Mouse (Mus musculus): ENCODE data around the gene Gna15. TPM values are rescaled to one million over a fixed set of nuclear protein-coding genes. Genes with fewer than 3 reads are reported as not detected.

Gna15 gene
- polyA plus RNA-seq, 1 experiment from 2014 or later: 1.3 TPM

DNA sequence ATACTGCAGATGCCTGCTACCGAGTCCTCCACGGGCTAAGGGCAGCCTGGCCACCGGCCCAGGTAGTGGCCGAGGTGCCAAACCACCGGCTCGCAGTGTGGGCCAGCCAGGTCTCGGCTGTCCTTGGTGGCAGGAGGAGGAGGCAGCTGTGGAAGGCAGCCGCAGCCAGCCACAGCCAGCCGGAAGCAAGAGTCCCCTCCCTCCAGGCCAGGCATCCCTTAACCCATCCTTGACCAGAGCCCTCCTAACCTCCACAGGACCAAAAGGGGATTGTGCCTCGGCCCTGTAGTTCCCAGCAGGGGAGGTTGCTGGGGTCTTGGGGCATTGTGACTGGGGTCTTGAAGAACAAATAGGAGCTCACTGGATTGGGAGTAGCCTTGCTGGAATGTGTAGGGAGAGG, 40.2 kb upstream of the Gna15 start:
- 4% methylated on average over 10 of the region's 10 CpGs for WGBS
- Histone ChIP-seq H3K36me3 (peaks cover 55% of the 10 kb centered on the region), H3K4me3 (peak overlapping the region; percentile 24), H3K27ac (replicated peaks) (peak overlapping the region; percentile 46; the same call in 1 of the 2 replicates), H3K4me1 (replicated peaks) (peaks cover 68% of the 10 kb centered on the region), H3K4me2 (peak overlapping the region; percentile 45), H3K27me3 (peaks cover 35% of the 10 kb centered on the region), H3K9me3 (no peaks in the 10 kb centered on the region), H3K9ac (peak overlapping the region; percentile 58)
- ATAC-seq (ENCODE audit: low read depth): no peak

DNA sequence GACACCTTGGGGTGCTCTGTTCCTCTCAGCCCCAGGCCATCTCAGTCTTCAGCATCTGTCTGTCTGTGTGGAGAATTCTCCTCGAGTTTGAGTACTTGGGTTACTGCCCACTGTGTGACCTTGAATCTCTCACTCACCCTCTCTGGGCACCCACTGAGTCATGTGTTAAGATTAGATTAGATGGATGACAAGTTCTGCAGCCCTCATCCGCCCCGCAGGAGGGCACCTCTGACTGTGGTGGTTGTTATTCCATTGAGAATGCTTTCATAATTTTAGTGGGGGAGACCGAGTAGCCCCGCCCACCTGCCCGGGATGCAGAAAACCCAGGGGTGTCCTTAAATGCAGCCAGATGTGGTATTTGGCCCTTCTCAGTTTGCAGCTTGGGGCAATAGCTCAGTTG, 39.5 kb upstream of the Gna15 start:
- Histone ChIP-seq H3K4me1 (replicated peaks) (peaks cover 66% of the 10 kb centered on the region), H3K4me2 (peak overlapping the region; percentile 45), H3K9me3 (no peaks in the 10 kb centered on the region), H3K27me3 (peaks cover 33% of the 10 kb centered on the region), H3K36me3 (peaks cover 55% of the 10 kb centered on the region), H3K9ac (peak overlapping the region; percentile 58), H3K27ac (replicated peaks) (no peak overlapping the region), H3K4me3 (0 out of 2 replicates have a peak overlapping the region, but pooled peaks have one; percentile 24)
- WGBS: 36% methylated on average over 6 of the region's 6 CpGs
- no peak for ATAC-seq (ENCODE audit: low read depth)

- Histone ChIP-seq H3K27me3 (peaks cover 29% of the 10 kb centered on the region), H3K4me1 (replicated peaks) (peaks cover 58% of the 10 kb centered on the region), H3K4me2 (peak overlapping the region; percentile 30), H3K36me3 (peaks cover 55% of the 10 kb centered on the region), H3K27ac (replicated peaks) (no peak overlapping the region), H3K9me3 (no peaks in the 10 kb centered on the region), H3K9ac (peak overlapping the region; percentile 35), H3K4me3 (peak overlapping the region; percentile 2; the same call in 1 of the 2 replicates)
- ATAC-seq (ENCODE audit: low read depth): no peak
- 73% methylated on average over 6 of the region's 6 CpGs for WGBS
Measured at GRCm38 (mm10) chr10:81562411-81562810, 38.4 kb upstream of the Gna15 start.

DNA sequence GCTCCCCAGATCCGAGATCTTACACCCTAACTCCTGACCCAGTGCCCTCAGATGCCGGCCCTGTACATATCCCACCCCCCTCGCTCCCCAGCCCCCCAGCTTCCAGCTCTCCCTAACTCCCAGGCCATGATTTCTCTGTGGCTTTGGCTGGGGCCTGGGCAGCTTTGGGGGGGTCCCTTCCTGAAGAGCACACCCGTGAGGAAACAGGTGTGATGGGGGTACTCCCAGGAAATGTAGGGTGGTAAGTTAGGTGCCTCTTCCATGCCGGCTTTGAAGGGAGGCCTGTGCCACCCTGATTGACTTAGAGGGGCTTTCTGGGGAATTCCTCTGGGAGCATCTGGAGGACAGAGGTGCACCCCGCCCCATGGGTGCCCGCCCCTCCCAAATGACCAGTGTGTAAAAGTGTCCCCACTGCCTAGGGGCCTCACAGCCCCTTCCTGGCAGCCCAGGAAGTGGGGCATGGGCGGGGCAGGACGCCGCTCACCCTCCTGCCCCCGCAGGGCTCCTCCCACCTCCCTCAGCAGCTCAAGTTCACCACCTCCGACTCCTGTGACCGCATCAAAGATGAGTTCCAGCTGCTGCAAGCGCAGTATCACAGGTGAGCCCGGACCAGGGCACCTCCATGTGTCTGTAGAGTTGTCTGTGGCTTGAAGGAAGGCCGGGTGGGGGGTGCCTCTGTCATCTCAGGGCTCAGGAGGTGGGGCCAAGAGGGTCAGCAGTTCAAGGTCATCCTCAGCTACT, 36.9 kb upstream of the Gna15 start:
- Histone ChIP-seq H3K9ac (peak overlapping the region; percentile 98), H3K9me3 (no peaks in the 10 kb centered on the region), H3K4me3 (peak overlapping the region; percentile 94), H3K27ac (replicated peaks) (peak overlapping the region; percentile 91), H3K36me3 (peaks cover 41% of the 10 kb centered on the region), H3K4me2 (peak overlapping the region; percentile 94), H3K27me3 (peaks cover 14% of the 10 kb centered on the region), H3K4me1 (replicated peaks) (peaks cover 58% of the 10 kb centered on the region)
- 17% methylated on average over 16 of the region's 16 CpGs for WGBS
- ATAC-seq (ENCODE audit: low read depth): no peak

- peak; percentile 38 for ATAC-seq (ENCODE audit: low read depth)
- Histone ChIP-seq H3K27ac (replicated peaks) (peak overlapping the region; percentile 91), H3K9me3 (no peaks in the 10 kb centered on the region), H3K4me3 (peak overlapping the region; percentile 94), H3K36me3 (peaks cover 31% of the 10 kb centered on the region; the same call in 1 of the 2 replicates), H3K4me2 (peak overlapping the region; percentile 94), H3K27me3 (peaks cover 3% of the 10 kb centered on the region), H3K4me1 (replicated peaks) (peaks cover 52% of the 10 kb centered on the region), H3K9ac (peak overlapping the region; percentile 98)
- 2% methylated on average over 35 of the region's 36 CpGs for WGBS
Measured at GRCm38 (mm10) chr10:81559627-81560539, 35.9 kb upstream of the Gna15 start.

- H3K9ac ChIP-seq: peak within 1 kb of the TSS; percentile 98
- H3K27ac ChIP-seq (replicated peaks): peak within 1 kb of the TSS; percentile 91
- peaks cover 24% of the 10 kb centered on the region; the same call in 1 of the 2 replicates for H3K36me3 ChIP-seq
- H3K9me3 ChIP-seq: no peaks in the 10 kb centered on the region
- H3K4me3 ChIP-seq: peak within 1 kb of the TSS; percentile 94
- no peaks in the 10 kb centered on the region for H3K27me3 ChIP-seq
- H3K4me1 ChIP-seq (replicated peaks): peaks cover 45% of the 10 kb centered on the region
- peak; percentile 68 for ATAC-seq (ENCODE audit: low read depth)
- WGBS: 1% methylated on average over 46 of the region's 53 CpGs
- peak within 1 kb of the TSS; percentile 94 for H3K4me2 ChIP-seq
Measured at GRCm38 (mm10) chr10:81559163-81559626, 35.2 kb upstream of the Gna15 start, which contains the start of gene Aes. Gene Aes, plus strand, starts transcription at chr10:81559488.

DNA sequence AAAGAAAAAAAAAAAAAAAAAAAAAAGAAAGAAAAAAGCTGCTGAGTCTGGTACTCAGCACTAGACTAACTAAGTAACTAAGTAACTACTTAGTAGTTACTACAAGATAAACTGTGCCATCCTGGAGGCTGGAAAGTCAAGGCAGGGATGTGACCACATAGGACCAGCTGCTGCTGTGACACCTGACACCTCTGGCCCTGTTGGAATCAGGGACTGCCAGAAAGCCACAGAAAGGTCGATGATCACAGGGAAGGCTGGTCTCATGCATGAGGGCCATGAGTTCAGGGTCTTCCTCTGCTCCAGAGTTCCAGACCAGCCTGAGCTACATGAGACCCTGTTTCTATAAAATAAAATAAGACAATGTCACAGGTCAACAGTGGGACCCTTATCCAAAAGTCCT, 33.5 kb upstream of the Gna15 start:
- Histone ChIP-seq H3K4me1 (replicated peaks) (peaks cover 30% of the 10 kb centered on the region), H3K4me3 (no peak overlapping the region), H3K9me3 (no peaks in the 10 kb centered on the region), H3K27ac (replicated peaks) (no peak overlapping the region), H3K36me3 (0 out of 2 replicates have a peak, but pooled peaks cover 13% of the 10 kb centered on the region), H3K27me3 (no peaks in the 10 kb centered on the region), H3K9ac (no peak overlapping the region), H3K4me2 (no peak overlapping the region)
- WGBS: 45% methylated on average over 1 of the region's 1 CpGs
- ATAC-seq (ENCODE audit: low read depth): no peak

DNA sequence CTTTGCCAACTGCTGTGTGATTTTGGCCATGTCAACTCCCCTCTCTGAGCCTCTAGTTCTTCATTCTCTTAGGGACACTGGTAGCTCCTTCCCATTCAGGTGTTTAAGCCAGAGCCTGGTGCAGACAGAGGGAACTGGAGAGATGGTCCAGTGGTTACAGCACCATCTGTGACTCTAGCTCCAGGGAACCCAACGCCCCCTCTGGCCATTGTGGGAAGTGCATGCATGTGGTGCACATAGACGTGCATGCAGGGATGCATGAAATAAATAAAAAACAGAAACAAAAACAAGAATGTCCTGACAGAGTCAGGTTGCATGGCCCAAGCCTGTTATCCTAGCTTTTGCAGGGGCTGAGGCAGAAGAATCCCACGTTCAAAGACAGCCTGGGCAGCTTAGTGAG, 32.3 kb upstream of the Gna15 start:
- Histone ChIP-seq H3K4me2 (no peak overlapping the region), H3K9me3 (no peaks in the 10 kb centered on the region), H3K27me3 (no peaks in the 10 kb centered on the region), H3K4me1 (replicated peaks) (peaks cover 18% of the 10 kb centered on the region), H3K4me3 (no peak overlapping the region), H3K36me3 (0 out of 2 replicates have a peak, but pooled peaks cover 2% of the 10 kb centered on the region), H3K27ac (replicated peaks) (no peak overlapping the region), H3K9ac (no peak overlapping the region)
- WGBS: 66% methylated on average over 3 of the region's 3 CpGs
- ATAC-seq (ENCODE audit: low read depth): no peak

- Histone ChIP-seq H3K27ac (replicated peaks) (no peak overlapping the region), H3K36me3 (no peaks in the 10 kb centered on the region), H3K9ac (no peak overlapping the region), H3K4me2 (no peak overlapping the region), H3K4me3 (no peak overlapping the region), H3K27me3 (0 out of 2 replicates have a peak, but pooled peaks cover 3% of the 10 kb centered on the region), H3K9me3 (no peaks in the 10 kb centered on the region), H3K4me1 (replicated peaks) (peaks cover 6% of the 10 kb centered on the region)
- ATAC-seq (ENCODE audit: low read depth): no peak
- WGBS: 84% methylated on average over 6 of the region's 6 CpGs
Measured at GRCm38 (mm10) chr10:81553807-81554755, 30.1 kb upstream of the Gna15 start.

GRCm38 (mm10) chr10:81553232-81553631, 29.2 kb upstream of the Gna15 start:
- Histone ChIP-seq H3K4me2 (no peak overlapping the region), H3K27me3 (0 out of 2 replicates have a peak, but pooled peaks cover 3% of the 10 kb centered on the region), H3K9me3 (no peaks in the 10 kb centered on the region), H3K9ac (no peak overlapping the region), H3K36me3 (no peaks in the 10 kb centered on the region), H3K4me3 (no peak overlapping the region), H3K4me1 (replicated peaks) (no peaks in the 10 kb centered on the region), H3K27ac (replicated peaks) (no peak overlapping the region)
- WGBS: 86% methylated on average over 5 of the region's 5 CpGs
- no peak for ATAC-seq (ENCODE audit: low read depth)

DNA sequence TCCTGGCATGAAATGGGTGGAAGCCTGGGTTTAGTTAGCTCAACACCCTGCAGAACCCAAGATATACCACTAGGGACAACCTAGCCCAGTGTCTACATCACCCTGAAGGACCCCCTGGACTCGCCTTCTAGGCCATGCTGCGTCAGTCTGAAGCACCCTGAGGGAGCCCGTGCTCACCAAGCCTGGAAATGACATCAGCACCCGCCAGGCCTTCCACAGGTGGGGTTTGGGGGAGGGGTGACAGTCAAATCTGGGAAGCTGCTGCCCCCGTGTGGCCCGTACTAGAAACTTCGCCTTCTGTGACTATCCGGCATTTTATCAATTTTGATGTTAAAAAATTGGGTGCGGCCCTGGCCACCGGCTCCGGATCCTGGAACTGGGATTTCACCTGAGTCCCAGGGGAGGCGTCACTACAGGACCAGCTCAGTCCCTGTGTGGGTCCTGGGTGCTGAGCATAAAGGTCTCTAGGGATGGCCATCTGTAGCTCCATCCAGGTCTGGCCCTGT, 27.6 kb upstream of the Gna15 start:
- Histone ChIP-seq H3K4me1 (replicated peaks) (no peaks in the 10 kb centered on the region), H3K27me3 (0 out of 2 replicates have a peak, but pooled peaks cover 3% of the 10 kb centered on the region), H3K27ac (replicated peaks) (peak overlapping the region; percentile 30; the same call in 1 of the 2 replicates), H3K9ac (no peak overlapping the region), H3K4me2 (no peak overlapping the region), H3K9me3 (no peaks in the 10 kb centered on the region), H3K4me3 (no peak overlapping the region), H3K36me3 (no peaks in the 10 kb centered on the region)
- WGBS: 7% methylated on average over 12 of the region's 12 CpGs
- peak; percentile 86 for ATAC-seq (ENCODE audit: low read depth)

Data from neural tube, embryonic 13.5 days (tissue).